Mouse (Mus musculus): Measurements from ENCODE around the gene Gtpbp2. TPM values are rescaled to one million over a fixed set of nuclear protein-coding genes. Genes with fewer than 3 reads are reported as not detected.

Gene Gtpbp2
- polyA plus RNA-seq, 1 experiment from 2014 or later, result 40.6 TPM

DNA sequence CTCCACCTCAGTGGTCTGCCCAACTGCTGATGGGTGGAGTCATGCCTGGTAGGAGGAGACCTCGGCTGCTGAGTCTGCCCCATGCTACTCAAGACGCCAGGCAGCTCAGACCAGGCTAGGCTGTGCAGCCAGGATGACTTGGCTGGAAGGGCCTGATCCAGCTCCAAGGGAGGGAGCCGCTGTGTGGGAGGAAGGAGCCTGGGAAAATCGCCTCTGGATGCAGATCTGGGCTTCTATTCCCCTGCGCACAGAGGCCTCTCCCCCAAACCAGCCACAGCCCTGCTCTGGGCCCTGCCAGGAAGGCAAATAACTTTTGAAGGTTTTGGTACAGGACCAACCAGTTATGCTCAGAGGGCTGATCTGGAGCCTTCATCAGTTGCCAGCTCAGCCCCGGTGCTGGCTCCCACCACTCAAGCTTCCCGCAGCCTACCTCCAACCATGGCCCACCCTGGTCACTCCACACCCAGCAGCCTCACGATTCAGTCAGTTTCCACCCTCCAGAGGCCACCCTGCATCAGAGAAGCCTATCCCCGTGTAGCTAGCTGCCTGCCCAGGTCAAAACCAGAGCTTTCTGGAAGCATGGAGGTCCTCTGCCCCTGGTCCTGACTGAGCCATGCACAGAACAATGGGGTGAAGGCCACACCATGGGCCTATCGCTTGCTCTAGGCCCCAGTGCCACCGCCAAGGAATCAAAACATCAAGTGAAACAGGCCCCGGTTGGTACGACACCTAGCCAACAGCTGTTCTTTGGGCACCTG is 30.9 kb upstream of the Gtpbp2 start:
- H3K36me3 ChIP-seq, result peaks cover 60% of the 10 kb centered on the region
- H3K9me3 ChIP-seq (replicated peaks), result no peaks in the 10 kb centered on the region
- DNase-seq (ENCODE audit: low spot score), result no peak
- 0 out of 2 replicates have a peak overlapping the region, but pooled peaks have one; percentile 6 for H3K27ac ChIP-seq
- H3K4me3 ChIP-seq, result no peak overlapping the region
- no peaks in the 10 kb centered on the region for H3K27me3 ChIP-seq (ENCODE audit: low read depth, poor library complexity, severe bottlenecking)
- WGBS, result 81% methylated on average over 13 of the region's 13 CpGs
- H3K4me1 ChIP-seq, result peaks cover 31% of the 10 kb centered on the region

DNA sequence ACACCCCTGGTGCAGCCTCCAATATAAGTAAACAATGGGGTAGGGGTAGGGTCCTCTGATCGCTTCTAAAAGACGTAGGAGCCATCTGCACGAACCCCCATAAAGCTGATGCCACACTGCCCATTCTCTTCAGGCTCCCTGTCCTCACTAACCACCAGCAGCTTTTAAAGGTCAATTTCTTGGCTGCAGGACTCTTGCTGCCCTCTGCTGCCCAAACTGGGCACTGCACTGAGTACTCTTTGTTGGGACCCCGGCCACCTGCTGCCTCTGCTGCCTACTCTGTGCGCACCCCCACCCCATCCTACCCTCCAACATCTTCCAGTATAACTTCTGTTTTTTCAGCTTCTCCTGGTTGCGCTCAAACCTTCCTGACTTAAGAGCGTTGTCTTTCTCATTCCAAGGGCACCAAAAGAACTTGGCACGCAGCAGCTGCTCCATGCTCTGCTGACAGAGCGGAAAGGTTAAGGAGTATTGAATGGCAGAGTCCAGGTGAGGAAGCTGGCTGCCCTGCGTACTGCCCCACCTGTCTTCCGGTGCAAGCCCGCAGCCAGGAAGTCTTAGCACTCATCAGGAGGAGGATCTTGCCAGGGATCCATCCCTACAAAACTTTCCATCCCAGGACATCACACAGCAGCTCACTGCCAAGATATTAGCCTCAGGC is 28.6 kb upstream of the Gtpbp2 start:
- Histone ChIP-seq H3K27me3 (ENCODE audit: low read depth, poor library complexity, severe bottlenecking) (no peaks in the 10 kb centered on the region), H3K36me3 (peaks cover 37% of the 10 kb centered on the region), H3K4me1 (peaks cover 11% of the 10 kb centered on the region; the same call in 1 of the 2 replicates), H3K27ac (no peak overlapping the region), H3K9me3 (replicated peaks) (no peaks in the 10 kb centered on the region), H3K4me3 (no peak overlapping the region)
- DNase-seq (ENCODE audit: low spot score), result peak; percentile 89
- 20% methylated on average over 12 of the region's 12 CpGs for WGBS

DNA sequence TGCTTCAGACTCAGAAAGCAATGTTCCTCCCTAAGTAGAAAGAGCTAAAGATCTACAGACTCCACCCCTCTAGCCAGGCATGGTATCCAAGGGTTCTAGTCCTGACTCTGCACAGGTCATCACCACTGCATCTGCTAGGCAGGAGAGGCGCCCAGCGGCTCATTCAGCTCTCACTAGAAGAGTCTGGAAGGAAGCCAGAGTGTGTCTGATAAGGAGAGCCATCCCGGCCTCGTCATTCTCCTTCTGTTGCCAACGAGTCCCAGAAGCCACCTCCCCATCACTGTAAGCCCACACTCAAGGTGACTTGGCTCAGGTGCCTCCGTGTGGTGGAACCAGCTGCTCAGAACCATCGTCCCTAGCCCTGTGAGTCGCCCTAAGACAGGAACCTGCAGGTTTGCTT is 28.0 kb upstream of the Gtpbp2 start:
- no peaks in the 10 kb centered on the region for H3K9me3 ChIP-seq (replicated peaks)
- 80% methylated on average over 8 of the region's 8 CpGs for WGBS
- DNase-seq (ENCODE audit: low spot score), result no peak

DNA sequence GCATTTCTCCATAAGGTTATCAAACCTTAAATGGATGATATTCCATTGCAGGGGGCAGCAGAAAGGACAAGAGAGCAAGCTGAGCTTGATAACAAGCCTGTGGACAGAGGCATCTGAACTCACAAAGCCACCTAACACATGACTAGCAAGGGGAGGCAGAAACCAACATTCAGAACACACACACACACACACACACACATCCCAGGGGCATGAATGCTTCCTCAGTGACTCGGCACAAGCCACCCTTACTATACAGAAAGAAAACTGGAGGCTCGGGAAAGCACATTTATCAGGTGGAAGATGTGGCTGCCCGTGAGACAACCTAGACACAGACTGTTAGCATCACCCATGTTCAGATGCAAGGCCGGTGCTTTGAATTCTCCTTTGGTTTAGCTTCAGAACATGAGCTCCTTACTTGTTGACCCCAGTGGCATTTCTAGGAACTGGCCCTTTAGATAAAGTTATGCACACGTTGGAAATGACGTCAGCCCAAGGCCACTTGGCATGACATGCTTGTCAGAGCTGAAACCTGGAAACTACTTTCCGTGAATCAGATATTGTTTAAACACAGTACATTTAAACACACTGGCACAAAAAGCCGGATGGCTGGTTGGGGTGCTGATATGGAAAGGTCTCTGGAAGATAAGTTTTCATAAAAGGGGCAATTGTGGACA is 22.1 kb upstream of the Gtpbp2 start:
- Histone ChIP-seq H3K27ac (no peak overlapping the region), H3K4me1 (peaks cover 17% of the 10 kb centered on the region), H3K36me3 (no peaks in the 10 kb centered on the region), H3K27me3 (ENCODE audit: low read depth, poor library complexity, severe bottlenecking) (no peaks in the 10 kb centered on the region), H3K9me3 (replicated peaks) (no peaks in the 10 kb centered on the region), H3K4me3 (no peak overlapping the region)
- 86% methylated on average over 8 of the region's 8 CpGs for WGBS
- DNase-seq (ENCODE audit: low spot score), result no peak

More for the DNA sequence above, 28.0 kb upstream of the Gtpbp2 start:
- peaks cover 9% of the 10 kb centered on the region; the same call in 1 of the 2 replicates for H3K4me1 ChIP-seq
- peaks cover 30% of the 10 kb centered on the region for H3K36me3 ChIP-seq
- no peak overlapping the region for H3K4me3 ChIP-seq
- H3K27ac ChIP-seq, result no peak overlapping the region
- no peaks in the 10 kb centered on the region for H3K27me3 ChIP-seq (ENCODE audit: low read depth, poor library complexity, severe bottlenecking)

DNA sequence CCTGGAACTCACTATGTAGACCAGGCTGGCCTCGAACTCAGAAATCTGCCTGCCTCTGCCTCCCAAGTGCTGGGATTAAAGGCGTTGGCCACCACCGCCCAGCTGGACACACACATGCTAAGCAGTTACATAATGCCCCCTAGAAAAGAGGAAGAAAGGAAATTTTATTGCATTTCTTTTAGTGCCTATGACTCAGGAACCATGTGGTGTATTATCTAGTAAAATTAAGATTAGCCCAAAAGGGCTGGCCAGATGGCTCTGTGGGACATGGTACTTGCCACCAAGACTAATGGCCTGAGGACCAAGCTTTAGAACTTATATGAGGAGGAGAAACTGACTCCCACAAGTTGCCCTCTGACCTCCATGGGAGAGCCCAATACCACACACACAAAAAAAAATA is 21.0 kb upstream of the Gtpbp2 start:
- WGBS, result 90% methylated on average over 3 of the region's 3 CpGs
- peaks cover 24% of the 10 kb centered on the region for H3K4me1 ChIP-seq

DNA sequence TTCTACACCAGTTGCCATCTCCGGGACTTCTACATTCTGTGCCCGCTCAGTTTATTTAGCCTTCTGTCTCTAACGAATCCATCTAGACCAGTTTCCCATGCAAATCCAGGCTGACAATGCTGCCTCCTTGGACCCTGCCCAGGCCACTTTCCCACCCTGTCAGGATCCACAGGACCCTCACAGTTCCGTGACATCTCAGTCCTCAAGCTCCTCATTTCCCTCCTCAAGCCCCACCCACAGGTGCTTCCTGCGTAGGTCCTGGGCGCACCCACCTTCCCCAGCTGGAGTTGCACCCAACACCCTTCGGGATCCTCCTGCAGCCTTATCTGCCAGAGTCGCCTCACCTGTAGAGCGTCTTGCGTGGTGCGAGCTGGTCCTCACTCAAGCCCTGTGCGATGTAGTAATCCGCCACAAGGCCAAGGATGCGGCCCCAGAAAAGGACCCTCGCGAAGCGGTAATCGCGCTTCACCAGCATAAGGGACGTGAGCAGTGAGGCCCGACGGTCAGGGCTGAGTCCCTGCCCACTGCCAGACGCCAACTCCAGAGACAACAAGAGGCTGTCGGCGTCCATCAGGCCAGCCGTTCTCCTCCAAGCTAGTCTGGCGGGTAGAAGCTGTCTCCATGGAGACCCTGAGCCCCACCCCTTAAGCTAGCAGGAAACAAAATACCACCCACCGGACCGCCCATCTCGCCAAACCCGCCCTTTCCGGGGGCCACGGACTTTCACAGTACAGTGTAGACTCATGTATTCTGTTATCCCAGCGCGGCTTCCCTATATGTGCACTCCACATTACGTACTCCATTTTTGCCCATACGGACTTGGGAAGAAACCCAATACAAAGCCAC is 17.0 kb upstream of the Gtpbp2 start, which contains the start of gene Rsph9:
TSS of gene Rsph9 (minus strand) at position 639 of the 846 bp plus-strand sequence.
- Histone ChIP-seq H3K9me3 (replicated peaks) (no peaks in the 10 kb centered on the region), H3K4me1 (peaks cover 21% of the 10 kb centered on the region), H3K27me3 (ENCODE audit: low read depth, poor library complexity, severe bottlenecking) (no peaks in the 10 kb centered on the region), H3K36me3 (peaks cover 40% of the 10 kb centered on the region), H3K27ac (peak within 1 kb of the TSS; percentile 72), H3K4me3 (peak within 1 kb of the TSS; percentile 66)
- DNase-seq (ENCODE audit: low spot score), result peak; percentile 86
- 8% methylated on average over 37 of the region's 37 CpGs for WGBS

More for the DNA sequence above, 21.0 kb upstream of the Gtpbp2 start:
- H3K9me3 ChIP-seq (replicated peaks), result no peaks in the 10 kb centered on the region
- H3K36me3 ChIP-seq, result 0 out of 2 replicates have a peak, but pooled peaks cover 1% of the 10 kb centered on the region
- H3K27me3 ChIP-seq (ENCODE audit: low read depth, poor library complexity, severe bottlenecking), result no peaks in the 10 kb centered on the region
- DNase-seq (ENCODE audit: low spot score), result no peak
- no peak overlapping the region for H3K27ac ChIP-seq
- H3K4me3 ChIP-seq, result no peak overlapping the region

DNA sequence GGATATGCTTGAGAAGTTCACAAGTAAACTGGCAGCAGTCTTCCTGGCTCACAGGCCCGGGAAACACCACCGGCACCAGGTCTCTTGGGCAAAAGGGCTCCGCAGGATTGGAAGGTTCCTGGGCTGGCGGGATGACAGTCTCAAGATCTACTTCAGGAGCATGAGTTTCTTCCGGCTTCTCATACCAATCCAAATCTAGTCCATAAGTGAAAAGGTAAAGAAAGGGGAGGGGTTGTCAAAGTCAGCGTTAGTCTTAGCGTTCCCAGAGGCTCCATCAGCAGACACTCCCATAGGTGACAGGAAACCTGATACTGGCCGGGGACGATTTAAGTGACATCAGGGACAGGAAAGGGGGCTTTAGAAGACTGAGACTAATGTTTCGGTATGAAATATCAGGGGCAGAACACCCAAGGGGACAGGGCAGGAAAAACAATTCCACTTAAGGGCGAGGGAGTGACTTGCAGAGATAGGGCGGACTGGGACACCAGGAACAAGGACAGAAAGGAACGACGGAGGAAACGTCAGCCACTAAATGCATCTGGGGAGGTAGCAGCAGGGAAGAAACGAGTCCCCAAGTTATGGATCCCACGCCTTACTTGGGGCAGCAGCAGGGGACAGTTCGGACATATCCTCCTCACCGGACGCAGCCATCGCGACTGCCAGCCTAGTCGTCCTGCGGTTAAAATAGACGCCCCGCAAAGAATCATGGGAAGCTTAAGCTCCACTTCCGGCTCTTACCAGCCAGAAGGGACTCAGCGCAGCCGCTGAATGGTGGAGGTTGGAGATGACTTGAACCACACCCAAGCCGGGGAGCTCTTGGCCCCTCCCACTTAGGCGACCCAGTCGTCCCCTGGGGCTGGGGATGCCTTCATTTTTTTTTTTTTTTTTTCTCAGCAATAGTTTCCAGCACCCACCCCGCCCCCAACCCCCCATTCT is 7.7 kb upstream of the Gtpbp2 start, which contains the start of gene Mad2l1bp:
TSS of gene Mad2l1bp (minus strand) at position 707 of the 936 bp plus-strand sequence.
- Histone ChIP-seq H3K9me3 (replicated peaks) (no peaks in the 10 kb centered on the region), H3K36me3 (peaks cover 24% of the 10 kb centered on the region), H3K27me3 (ENCODE audit: low read depth, poor library complexity, severe bottlenecking) (no peaks in the 10 kb centered on the region), H3K4me3 (peak within 1 kb of the TSS; percentile 75), H3K27ac (peak within 1 kb of the TSS; percentile 88), H3K4me1 (peaks cover 10% of the 10 kb centered on the region)
- WGBS, result 9% methylated on average over 33 of the region's 33 CpGs
- DNase-seq (ENCODE audit: low spot score), result peak; percentile 81

DNA sequence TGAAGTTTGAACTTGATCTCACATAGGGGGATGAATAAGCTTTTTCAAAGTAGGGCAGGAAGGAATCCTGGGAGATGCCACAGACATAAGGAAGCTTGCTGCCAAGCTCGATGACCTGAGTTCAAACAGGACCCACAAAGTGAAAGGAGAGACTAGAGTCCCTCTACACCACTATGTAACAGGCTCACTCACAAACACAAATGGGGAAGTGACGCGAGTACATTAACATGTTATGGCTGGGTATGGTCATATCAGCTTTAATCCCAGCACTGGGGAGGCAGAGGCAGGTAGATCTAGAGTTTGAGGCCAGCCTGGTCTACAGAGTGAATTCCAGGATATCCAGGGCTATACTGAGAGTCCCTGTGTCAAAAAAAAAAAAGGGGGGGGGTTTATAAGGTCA is 6.5 kb upstream of the Gtpbp2 start:
- no peak for DNase-seq (ENCODE audit: low spot score)

DNA sequence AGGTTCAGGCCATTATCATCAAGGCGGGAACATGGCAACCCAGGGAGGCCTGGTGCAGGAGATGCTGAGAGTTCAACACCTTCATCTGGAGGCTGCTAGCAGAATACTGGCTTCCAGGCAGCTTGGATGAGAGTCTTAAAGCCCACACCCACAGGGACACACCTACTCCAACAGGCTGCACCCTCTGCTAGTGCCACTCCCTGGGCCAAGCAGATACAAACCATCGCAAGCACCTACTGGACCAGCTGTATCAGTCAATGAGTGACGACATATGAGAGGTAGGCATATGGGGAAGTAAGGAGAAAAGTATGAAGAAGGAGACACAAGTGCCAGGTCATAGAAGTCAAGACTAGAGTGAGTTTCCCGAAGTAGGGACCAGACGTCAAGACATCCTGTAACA is 4.2 kb upstream of the Gtpbp2 start:
- H3K36me3 ChIP-seq, result peaks cover 2% of the 10 kb centered on the region
- DNase-seq (ENCODE audit: low spot score), result no peak
- H3K27ac ChIP-seq, result no peak overlapping the region
- no peaks in the 10 kb centered on the region for H3K9me3 ChIP-seq (replicated peaks)
- 86% methylated on average over 5 of the region's 5 CpGs for WGBS
- no peak overlapping the region for H3K4me3 ChIP-seq
- H3K27me3 ChIP-seq (ENCODE audit: low read depth, poor library complexity, severe bottlenecking), result no peaks in the 10 kb centered on the region
- peaks cover 19% of the 10 kb centered on the region for H3K4me1 ChIP-seq

More for the DNA sequence above, 6.5 kb upstream of the Gtpbp2 start:
- H3K27me3 ChIP-seq (ENCODE audit: low read depth, poor library complexity, severe bottlenecking), result no peaks in the 10 kb centered on the region
- no peaks in the 10 kb centered on the region for H3K9me3 ChIP-seq (replicated peaks)
- H3K27ac ChIP-seq, result no peak overlapping the region
- H3K4me3 ChIP-seq, result no peak overlapping the region
- peaks cover 10% of the 10 kb centered on the region for H3K4me1 ChIP-seq
- peaks cover 12% of the 10 kb centered on the region for H3K36me3 ChIP-seq
- WGBS, result 97% methylated on average over 3 of the region's 3 CpGs

DNA sequence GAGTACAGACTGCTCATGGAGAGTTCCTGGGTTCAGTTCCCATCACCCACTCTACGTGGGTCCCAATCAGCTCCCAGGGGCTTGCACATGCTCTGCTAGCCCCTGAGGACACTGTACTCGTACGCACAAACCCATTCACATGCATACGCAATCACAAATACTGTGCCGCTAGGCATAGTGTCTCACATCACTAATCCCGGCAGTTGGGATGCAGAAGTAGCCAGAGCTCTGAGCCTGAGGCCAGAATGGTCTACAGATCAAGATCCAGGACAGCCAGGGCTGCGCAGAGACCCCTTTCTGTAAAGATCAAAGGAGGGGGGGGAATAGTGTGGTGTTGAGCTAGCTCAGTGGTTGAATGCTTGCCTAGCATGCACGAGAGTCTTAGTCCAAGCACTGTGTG is 3.7 kb upstream of the Gtpbp2 start:
- WGBS, result 88% methylated on average over 8 of the region's 8 CpGs
- H3K27ac ChIP-seq, result no peak overlapping the region
- no peaks in the 10 kb centered on the region for H3K9me3 ChIP-seq (replicated peaks)
- no peak for DNase-seq (ENCODE audit: low spot score)
- H3K27me3 ChIP-seq (ENCODE audit: low read depth, poor library complexity, severe bottlenecking), result no peaks in the 10 kb centered on the region
- H3K4me1 ChIP-seq, result peaks cover 23% of the 10 kb centered on the region
- H3K4me3 ChIP-seq, result no peak overlapping the region
- no peaks in the 10 kb centered on the region for H3K36me3 ChIP-seq

DNA sequence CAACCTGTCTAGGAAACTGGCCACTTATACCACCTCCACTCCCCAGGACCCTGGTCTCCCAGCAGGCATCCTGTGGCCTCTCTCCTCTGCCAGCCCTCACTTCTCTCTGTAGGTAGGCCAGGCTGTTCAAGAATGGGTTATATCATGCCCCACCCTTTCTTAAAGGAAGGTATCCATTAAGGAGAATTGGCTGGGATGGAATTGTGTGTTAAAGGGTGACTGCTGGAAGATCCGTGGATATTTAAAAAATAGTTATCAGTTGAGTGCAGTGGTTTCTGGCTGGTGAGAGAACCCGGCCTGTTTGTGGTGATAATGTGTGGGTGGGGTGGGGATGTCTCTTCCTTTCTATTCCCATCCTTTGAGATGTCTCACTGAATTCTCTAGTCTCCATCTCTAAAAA is 1.6 kb upstream of the Gtpbp2 start:
- peak overlapping the region; percentile 90 for H3K4me3 ChIP-seq
- 65% methylated on average over 2 of the region's 2 CpGs for WGBS
- peaks cover 19% of the 10 kb centered on the region for H3K36me3 ChIP-seq
- DNase-seq (ENCODE audit: low spot score), result no peak
- peaks cover 19% of the 10 kb centered on the region for H3K4me1 ChIP-seq
- H3K9me3 ChIP-seq (replicated peaks), result no peaks in the 10 kb centered on the region
- no peak overlapping the region; the same call in 1 of the 2 replicates for H3K27ac ChIP-seq
- H3K27me3 ChIP-seq (ENCODE audit: low read depth, poor library complexity, severe bottlenecking), result no peaks in the 10 kb centered on the region
